Mouse (Mus musculus) fat pad, adult 2 months (tissue): ENCODE results near the gene Hist1h4f.

Experiments
- DNase-seq: peaks from one replicate; pipeline ENCODE4 v3.0.0-alpha.2; 2011; ENCODE audit warnings: low read depth, low spot score; ENCODE audit errors: extremely low read depth

The Hist1h4f gene

GRCm38 (mm10) chr13:23516822-23517602 is 34.4 kb downstream of the Hist1h4f start:
- DNase-seq: no peak

GRCm38 (mm10) chr13:23515826-23516620 is 35.4 kb downstream of the Hist1h4f start:
- no peak for DNase-seq

- no peak for DNase-seq
Observed at GRCm38 (mm10) chr13:23515281-23515680, 36.2 kb downstream of the Hist1h4f start.

- no peak for DNase-seq
Observed at GRCm38 (mm10) chr13:23513517-23513916, 37.9 kb downstream of the Hist1h4f start.

- no peak for DNase-seq
Observed at GRCm38 (mm10) chr13:23510127-23510526, 41.3 kb downstream of the Hist1h4f start.

- DNase-seq: no peak
Observed at GRCm38 (mm10) chr13:23506819-23507515, 44.5 kb downstream of the Hist1h4f start.

GRCm38 (mm10) chr13:23506351-23506750 is 45.1 kb downstream of the Hist1h4f start:
- no peak for DNase-seq

- no peak for DNase-seq
Observed at GRCm38 (mm10) chr13:23505662-23506345, 45.6 kb downstream of the Hist1h4f start.

GRCm38 (mm10) chr13:23503797-23504196 is 47.7 kb downstream of the Hist1h4f start:
- DNase-seq: no peak

- DNase-seq: no peak
Observed at GRCm38 (mm10) chr13:23502916-23503315, 48.5 kb downstream of the Hist1h4f start.

- DNase-seq: no peak
Observed at GRCm38 (mm10) chr13:23502031-23502567, 49.3 kb downstream of the Hist1h4f start.

- no peak for DNase-seq
Observed at GRCm38 (mm10) chr13:23501511-23501910, 49.9 kb downstream of the Hist1h4f start.
